Mouse (Mus musculus) forebrain, embryonic 12.5 days (tissue): Measurements from ENCODE around the gene Igfals. TPM values are rescaled to one million over a fixed set of nuclear protein-coding genes. Genes with fewer than 3 reads are reported as not detected.

ENCODE experiments used
- ATAC-seq: fragments of 200-750 bp; cut with Nextera tagmentation; 2 replicates; pipeline ENCODE4 v1.8.0; 2017; ENCODE audit warnings: moderate TSS enrichment; ENCODE audit not compliant: low FRiP score
- H3K27ac ChIP-seq: fragments of 300-500 bp; sonication (generic); 2 replicates; pipeline ENCODE4 v1.5.1; 2016; ENCODE audit warnings: mild to moderate bottlenecking
- H3K27me3 ChIP-seq: fragments of 300-500 bp; sonication (generic); 2 replicates; pipeline ENCODE4 v1.6.1; 2016; ENCODE audit warnings: mild to moderate bottlenecking
- H3K36me3 ChIP-seq: fragments of 300-500 bp; sonication (generic); replicated peaks from 2 replicates; pipeline ENCODE4 v1.6.1; 2016; ENCODE audit warnings: mild to moderate bottlenecking
- H3K4me1 ChIP-seq: fragments of 300-500 bp; sonication (generic); 2 replicates; pipeline ENCODE4 v1.6.1; 2016
- H3K4me2 ChIP-seq: fragments of 300-500 bp; sonication (generic); 2 replicates; pipeline ENCODE4 v1.6.1; 2016; ENCODE audit warnings: mild to moderate bottlenecking, moderate library complexity
- H3K4me3 ChIP-seq: fragments of 300-500 bp; sonication (generic); replicated peaks from 2 replicates; pipeline ENCODE4 v1.5.1; 2016; ENCODE audit warnings: mild to moderate bottlenecking
- H3K9ac ChIP-seq: fragments of 300-500 bp; sonication (generic); 2 replicates; pipeline ENCODE4 v1.6.1; 2016; ENCODE audit warnings: mild to moderate bottlenecking
- H3K9me3 ChIP-seq: fragments of 300-500 bp; sonication (generic); 2 replicates; pipeline ENCODE4 v1.6.1; 2016
- WGBS: fragments of 180-500 bp; shearing (Covaris S2); methylation state at CpG from one replicate; pipeline ENCODE4 v1.1.7; 2016; 5-methylcytosine and 5-hydroxymethylcytosine counted together
- polyA plus RNA-seq: library from polyadenylated mRNA; unstranded; fragments of >200 nt; fragmentation: Nextera tagmentation; extraction: Ambion mirVana; gene quantifications from 2 replicates; pipeline ENCODE4 v1.2.1, GENCODE M21; 2016

Igfals gene
- polyA plus RNA-seq, 1 experiment from 2014 or later, result 0.20 TPM

DNA sequence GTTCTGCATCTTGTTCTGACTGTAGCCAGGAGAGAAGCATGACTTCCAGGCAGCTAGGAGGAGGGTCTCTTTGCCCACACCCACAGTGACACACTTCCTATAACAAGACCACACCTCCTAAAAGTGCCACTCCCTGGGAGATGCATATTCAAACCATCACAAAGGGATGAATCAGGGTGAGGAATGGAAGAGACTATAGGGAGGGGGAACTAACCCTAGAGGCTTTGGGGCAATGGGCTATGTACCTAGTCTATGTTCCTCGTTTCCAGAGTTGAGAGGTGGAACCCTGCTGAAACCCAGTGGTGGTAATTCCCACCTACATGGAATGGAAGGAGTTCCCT, 8.6 kb downstream of the Igfals start:
- Histone ChIP-seq H3K4me1 (no peaks in the 10 kb centered on the region), H3K4me2 (no peak overlapping the region), H3K27ac (no peak overlapping the region), H3K9ac (no peak overlapping the region), H3K27me3 (no peaks in the 10 kb centered on the region; the same call in 1 of the 2 replicates), H3K36me3 (no peaks in the 10 kb centered on the region), H3K4me3 (no peak overlapping the region), H3K9me3 (no peaks in the 10 kb centered on the region)
- ATAC-seq, result no peak
- WGBS, result 56% methylated on average over 1 of the region's 1 CpGs

DNA sequence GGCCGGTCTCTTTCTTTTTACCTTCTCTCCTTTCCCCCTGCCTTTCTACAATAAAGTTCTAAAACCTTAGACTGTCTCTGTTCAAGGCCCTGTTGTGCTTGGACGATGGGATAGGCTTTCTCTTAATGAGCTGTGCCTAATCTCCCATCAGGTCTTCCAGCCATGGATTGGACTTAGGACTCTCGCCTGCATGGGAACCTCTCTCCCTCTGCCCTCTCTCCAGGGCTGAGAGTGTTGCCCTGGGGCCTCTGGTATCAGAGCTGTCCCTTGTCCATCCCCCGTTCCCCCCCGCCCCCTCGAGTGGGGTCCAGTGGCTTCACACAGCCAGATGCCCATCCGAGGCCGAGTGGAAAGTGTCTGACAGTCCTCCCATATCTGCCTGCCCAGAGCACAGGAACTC, 9.2 kb downstream of the Igfals start:
- no peak for ATAC-seq
- no peaks in the 10 kb centered on the region for H3K36me3 ChIP-seq
- H3K4me1 ChIP-seq, result no peaks in the 10 kb centered on the region
- H3K27me3 ChIP-seq, result no peaks in the 10 kb centered on the region; the same call in 1 of the 2 replicates
- 84% methylated on average over 8 of the region's 8 CpGs for WGBS
- H3K4me2 ChIP-seq, result no peak overlapping the region
- H3K27ac ChIP-seq, result no peak overlapping the region
- no peak overlapping the region for H3K9ac ChIP-seq
- no peaks in the 10 kb centered on the region for H3K9me3 ChIP-seq
- no peak overlapping the region for H3K4me3 ChIP-seq

DNA sequence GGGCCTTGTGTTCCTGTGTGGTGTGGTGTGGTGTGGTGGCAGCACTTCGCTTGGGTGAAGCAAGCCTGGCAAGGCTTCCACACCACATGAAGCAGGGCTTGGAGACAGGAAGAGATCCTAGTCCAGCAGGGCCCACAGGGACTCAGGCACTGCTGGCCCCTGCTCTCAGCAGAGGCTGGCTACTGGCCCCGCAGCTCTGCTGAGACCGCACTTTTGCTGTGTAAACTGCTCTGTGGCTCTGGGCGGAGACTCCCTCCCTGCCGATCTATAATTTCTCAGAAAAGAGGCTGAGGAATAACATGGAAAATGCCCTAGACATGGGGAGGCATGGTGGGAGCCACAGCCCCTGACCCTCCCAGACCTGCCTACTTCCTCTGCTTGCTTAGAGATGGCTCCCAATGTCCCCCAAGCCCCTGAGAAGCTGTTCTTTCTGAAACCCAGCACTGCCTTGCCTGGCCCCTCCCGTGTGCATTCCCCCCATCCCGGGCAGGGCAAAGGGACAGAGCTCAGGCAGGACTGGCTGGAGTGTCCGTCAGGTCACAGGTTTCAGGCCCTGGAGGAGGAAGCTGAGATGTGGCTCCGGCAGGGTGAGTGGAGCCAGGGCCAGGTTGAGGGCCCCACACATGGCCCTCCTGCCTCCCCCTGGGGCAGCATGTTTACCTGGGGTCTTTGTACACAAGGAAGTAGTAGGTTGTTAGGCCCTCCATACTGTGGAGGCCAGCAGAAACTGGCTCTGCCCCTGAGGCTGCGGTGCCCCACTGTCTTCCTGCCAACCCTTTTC, 11.7 kb downstream of the Igfals start:
- Histone ChIP-seq H3K4me1 (no peaks in the 10 kb centered on the region), H3K4me3 (no peak overlapping the region), H3K9ac (no peak overlapping the region), H3K27me3 (no peaks in the 10 kb centered on the region; the same call in 1 of the 2 replicates), H3K4me2 (no peak overlapping the region), H3K9me3 (no peaks in the 10 kb centered on the region), H3K36me3 (peaks cover 2% of the 10 kb centered on the region), H3K27ac (no peak overlapping the region)
- ATAC-seq, result no peak
- 63% methylated on average over 10 of the region's 10 CpGs for WGBS

DNA sequence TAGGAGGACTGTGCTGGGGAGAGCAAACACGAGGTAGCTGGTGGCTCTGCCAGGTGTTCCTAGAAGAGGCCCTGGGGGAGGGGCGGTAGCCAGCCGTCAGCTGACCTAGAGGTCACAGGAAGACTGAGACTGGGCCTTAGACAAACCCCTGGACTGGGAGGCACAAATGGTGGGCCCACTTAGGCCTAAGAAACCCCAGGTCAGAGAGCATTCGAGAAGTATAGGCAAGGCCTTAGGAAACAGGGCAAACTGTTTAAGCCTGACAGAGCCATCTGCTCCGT, 12.3 kb downstream of the Igfals start:
- peaks cover 7% of the 10 kb centered on the region for H3K36me3 ChIP-seq
- H3K9ac ChIP-seq, result no peak overlapping the region
- no peaks in the 10 kb centered on the region; the same call in 1 of the 2 replicates for H3K27me3 ChIP-seq
- WGBS, result 34% methylated on average over 5 of the region's 5 CpGs
- no peaks in the 10 kb centered on the region for H3K9me3 ChIP-seq
- no peaks in the 10 kb centered on the region for H3K4me1 ChIP-seq
- H3K27ac ChIP-seq, result no peak overlapping the region
- no peak for ATAC-seq
- no peak overlapping the region for H3K4me2 ChIP-seq
- H3K4me3 ChIP-seq, result no peak overlapping the region

DNA sequence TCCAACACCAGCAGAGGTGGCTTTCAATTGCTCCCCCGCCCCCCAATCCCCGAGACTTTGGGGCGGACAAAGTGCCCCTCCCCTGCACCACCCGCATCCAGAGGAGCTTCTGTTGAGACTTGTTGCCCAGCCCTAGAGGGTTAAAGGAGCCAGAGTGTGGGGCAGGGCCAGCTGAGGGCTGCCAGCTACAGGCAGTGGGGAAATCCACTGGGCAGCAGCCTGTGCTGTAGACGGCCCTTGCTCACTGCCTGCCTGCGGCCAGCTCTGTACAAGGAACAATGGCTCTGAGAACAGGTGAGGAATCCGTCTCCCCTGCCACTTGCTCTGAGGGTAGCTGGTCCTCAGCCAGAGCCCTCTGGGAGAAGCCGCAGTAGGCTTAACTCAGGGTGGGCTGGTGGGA, 12.7 kb downstream of the Igfals start:
- Histone ChIP-seq H3K27ac (no peak overlapping the region), H3K4me1 (no peaks in the 10 kb centered on the region), H3K9me3 (no peaks in the 10 kb centered on the region), H3K9ac (no peak overlapping the region), H3K27me3 (no peaks in the 10 kb centered on the region; the same call in 1 of the 2 replicates), H3K4me3 (no peak overlapping the region), H3K4me2 (no peak overlapping the region), H3K36me3 (peaks cover 12% of the 10 kb centered on the region)
- ATAC-seq, result no peak
- 77% methylated on average over 8 of the region's 8 CpGs for WGBS

DNA sequence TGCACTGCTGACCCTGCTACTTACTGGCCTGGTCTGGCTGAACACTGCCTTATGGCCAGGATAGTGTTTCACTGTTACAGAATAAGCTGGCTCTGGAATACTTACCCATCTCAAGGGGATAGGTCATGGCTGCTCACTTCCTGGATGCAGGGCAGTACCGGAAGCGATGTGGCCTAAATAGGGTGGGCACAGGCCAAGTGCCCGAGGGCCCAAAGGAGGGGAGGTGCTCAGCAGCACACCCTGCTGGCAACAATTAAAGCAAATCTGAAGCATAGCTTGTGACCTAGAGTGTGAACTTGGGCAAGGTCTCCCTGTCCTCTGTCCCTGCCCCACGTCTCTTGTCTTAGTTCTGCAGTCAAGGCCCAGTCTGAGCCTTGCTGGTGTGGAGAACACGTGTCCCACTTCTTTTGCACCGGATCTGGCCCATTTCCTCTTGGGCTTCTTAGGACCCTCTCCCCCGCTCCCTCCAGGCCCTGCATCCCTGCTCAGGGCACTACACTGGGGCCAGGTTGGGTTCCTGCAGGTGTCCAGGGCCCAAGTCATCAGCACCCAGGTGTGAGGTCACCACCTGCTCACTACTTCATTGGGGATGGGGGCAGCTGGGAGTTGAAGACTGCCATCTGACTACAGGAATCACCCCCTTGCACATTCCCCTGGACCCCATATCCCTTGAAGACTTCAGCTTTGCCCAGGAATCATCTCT, 16.1 kb downstream of the Igfals start:
- no peak overlapping the region for H3K27ac ChIP-seq
- 52% methylated on average over 7 of the region's 7 CpGs for WGBS
- H3K27me3 ChIP-seq, result no peaks in the 10 kb centered on the region
- H3K4me1 ChIP-seq, result peaks cover 11% of the 10 kb centered on the region
- no peak overlapping the region for H3K4me3 ChIP-seq
- no peak for ATAC-seq
- no peak overlapping the region for H3K9ac ChIP-seq
- no peaks in the 10 kb centered on the region for H3K9me3 ChIP-seq
- H3K4me2 ChIP-seq, result no peak overlapping the region
- peaks cover 26% of the 10 kb centered on the region for H3K36me3 ChIP-seq

DNA sequence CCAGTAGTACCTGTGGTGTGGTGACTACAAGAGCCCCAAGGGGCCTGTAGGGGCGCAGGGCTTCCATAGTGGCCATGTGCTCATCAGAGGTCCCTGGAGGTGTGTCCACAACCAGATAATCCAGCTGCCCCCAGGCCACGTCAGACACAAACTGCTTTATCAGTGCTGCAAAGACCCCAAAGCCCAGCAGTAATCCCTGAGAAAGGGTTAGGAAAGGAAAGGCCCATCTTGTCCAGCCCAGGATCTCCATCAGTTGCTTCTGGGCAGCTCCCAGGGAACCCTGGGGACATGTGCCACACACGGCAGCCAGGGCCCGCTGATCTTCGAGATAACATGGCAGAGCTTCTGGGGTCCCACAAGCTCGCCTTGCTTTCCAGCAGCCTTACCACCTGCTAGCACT, 18.6 kb downstream of the Igfals start:
- no peaks in the 10 kb centered on the region for H3K9me3 ChIP-seq
- ATAC-seq, result no peak
- H3K9ac ChIP-seq, result no peak overlapping the region
- H3K27ac ChIP-seq, result no peak overlapping the region
- no peak overlapping the region for H3K4me3 ChIP-seq
- peaks cover 25% of the 10 kb centered on the region for H3K4me1 ChIP-seq
- H3K36me3 ChIP-seq, result peaks cover 29% of the 10 kb centered on the region
- H3K27me3 ChIP-seq, result no peaks in the 10 kb centered on the region
- 95% methylated on average over 6 of the region's 6 CpGs for whole genome bisulfite sequencing
- no peak overlapping the region for H3K4me2 ChIP-seq

DNA sequence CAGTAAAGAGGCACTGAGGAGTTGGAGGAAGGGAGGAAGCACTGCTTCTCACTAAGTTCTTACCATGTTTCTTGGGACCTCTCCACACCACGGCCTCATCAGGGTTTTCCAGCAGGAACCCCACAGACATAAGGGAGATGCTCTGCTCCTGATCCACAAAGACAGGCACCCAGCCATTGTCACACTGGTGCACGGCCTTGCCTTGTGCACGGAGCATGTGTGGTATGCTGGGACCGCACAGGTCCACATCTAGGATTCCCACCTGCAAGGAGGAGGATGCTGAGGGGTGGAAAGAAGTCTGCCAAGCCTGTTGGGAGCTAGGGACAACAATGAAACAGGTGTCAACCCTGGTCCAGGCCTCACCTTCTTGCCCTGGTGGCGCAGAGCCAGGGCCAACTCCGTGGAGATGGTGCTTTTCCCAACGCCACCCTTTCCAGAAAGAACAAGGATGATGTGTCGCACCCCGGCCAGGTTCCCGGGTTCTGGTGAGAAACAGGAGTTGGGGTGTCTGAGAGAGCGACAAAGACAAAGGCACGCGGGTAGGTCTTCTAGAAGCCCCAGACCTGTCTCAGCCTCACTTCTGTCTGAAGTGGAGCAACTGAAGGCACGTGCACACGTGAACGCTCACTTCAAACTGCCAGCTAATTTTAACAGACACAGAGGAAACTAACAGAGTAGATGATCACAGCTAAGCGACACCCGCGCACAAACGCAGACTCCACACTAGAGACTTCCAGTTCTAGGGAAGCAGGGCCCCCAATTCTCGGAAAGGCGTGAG, 19.7 kb downstream of the Igfals start:
- peak overlapping the region; percentile 63 for H3K9ac ChIP-seq
- peaks cover 41% of the 10 kb centered on the region for H3K36me3 ChIP-seq
- no peaks in the 10 kb centered on the region for H3K9me3 ChIP-seq
- peak overlapping the region; percentile 89 for H3K4me3 ChIP-seq
- ATAC-seq, result no peak; the same call in 1 of the 2 replicates
- H3K4me2 ChIP-seq, result peak overlapping the region; percentile 96
- WGBS, result 27% methylated on average over 22 of the region's 22 CpGs
- no peaks in the 10 kb centered on the region for H3K27me3 ChIP-seq
- no peak overlapping the region for H3K27ac ChIP-seq
- H3K4me1 ChIP-seq, result peaks cover 25% of the 10 kb centered on the region

DNA sequence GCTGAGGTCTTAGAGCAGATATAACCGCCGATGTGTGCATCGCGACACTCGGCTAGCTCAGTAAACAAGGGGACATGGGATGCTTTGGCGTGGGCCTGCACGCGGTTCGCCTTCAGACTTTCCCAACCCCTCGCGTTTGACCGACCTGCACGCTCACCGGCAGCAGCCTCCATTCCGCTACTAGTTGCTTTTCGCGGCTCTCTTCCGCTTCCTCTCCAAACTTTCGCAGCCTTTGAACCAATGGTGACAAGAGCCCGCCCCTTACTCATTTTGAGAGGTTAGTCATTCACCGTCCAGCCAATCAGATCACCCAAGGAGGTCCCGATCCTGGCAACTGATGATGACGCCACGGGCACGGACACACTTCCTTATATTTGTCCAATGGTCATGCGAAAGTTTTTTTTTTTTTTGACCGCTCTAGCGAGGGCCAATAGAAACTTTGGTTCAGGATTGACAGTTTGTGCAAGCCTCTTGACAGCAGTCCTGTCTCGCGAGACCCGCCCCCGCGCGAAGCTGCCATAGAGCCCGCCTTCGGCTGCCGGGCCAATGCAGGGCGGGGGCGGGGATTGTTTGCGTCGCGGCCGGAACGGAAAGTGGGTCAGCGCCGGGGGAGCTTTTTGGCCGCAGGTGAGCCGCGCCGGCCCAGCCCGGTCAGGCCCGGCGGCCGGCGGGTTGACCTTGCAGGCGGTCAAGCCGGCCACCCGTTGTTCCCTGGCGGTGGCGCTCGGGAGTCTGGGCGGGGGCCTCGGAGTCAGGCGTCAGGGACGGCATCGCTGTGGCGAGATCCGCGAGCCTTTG, 20.5 kb downstream of the Igfals start, which contains the start of the genes Nubp2 and Spsb3:
Gene Nubp2 (minus strand): TSS at position 216 of the 798 bp plus-strand sequence.
Gene Spsb3 (plus strand): TSS at position 510 of the 798 bp plus-strand sequence.
- peaks cover 48% of the 10 kb centered on the region for H3K36me3 ChIP-seq

DNA sequence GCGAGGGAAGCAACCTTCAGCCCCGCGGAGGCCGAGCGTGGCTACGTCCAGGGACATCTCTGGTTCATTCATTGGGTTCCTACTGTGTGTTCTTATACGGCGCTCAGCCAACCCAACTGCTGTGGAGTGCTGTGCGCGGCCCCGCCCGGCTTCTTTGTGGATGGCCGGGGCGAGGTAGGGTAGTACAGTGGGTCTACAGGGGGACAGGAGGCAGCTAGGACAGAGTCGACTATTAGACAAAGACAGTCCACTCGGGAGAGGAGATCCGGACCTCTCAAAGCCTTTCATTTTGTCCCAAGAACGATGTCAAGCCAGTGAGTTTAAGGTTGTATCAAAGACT, 21.1 kb downstream of the Igfals start:
- H3K4me2 ChIP-seq, result peak overlapping the region; percentile 95
- H3K4me3 ChIP-seq, result peak overlapping the region; percentile 89
- H3K4me1 ChIP-seq, result peaks cover 25% of the 10 kb centered on the region
- H3K27ac ChIP-seq, result 0 out of 2 replicates have a peak overlapping the region, but pooled peaks have one; percentile 63
- H3K36me3 ChIP-seq, result peaks cover 53% of the 10 kb centered on the region
- H3K9me3 ChIP-seq, result no peaks in the 10 kb centered on the region
- H3K27me3 ChIP-seq, result no peaks in the 10 kb centered on the region
- ATAC-seq, result peak; percentile 45
- peak overlapping the region; percentile 82 for H3K9ac ChIP-seq
- under 1% methylated on average over 18 of the region's 18 CpGs for WGBS

More for the DNA sequence above, 20.5 kb downstream of the Igfals start, which contains the start of the genes Nubp2 and Spsb3:
- H3K9ac ChIP-seq, result peak within 1 kb of the TSS; percentile 82
- H3K27ac ChIP-seq, result 0 out of 2 replicates have a peak within 1 kb of the TSS, but pooled peaks have one; percentile 63
- H3K4me2 ChIP-seq, result peak within 1 kb of the TSS; percentile 96
- no peaks in the 10 kb centered on the region for H3K27me3 ChIP-seq
- peak; percentile 96 for ATAC-seq
- no peaks in the 10 kb centered on the region for H3K9me3 ChIP-seq
- WGBS, result under 1% methylated on average over 69 of the region's 69 CpGs
- H3K4me3 ChIP-seq, result peak within 1 kb of the TSS; percentile 89
- peaks cover 25% of the 10 kb centered on the region for H3K4me1 ChIP-seq

DNA sequence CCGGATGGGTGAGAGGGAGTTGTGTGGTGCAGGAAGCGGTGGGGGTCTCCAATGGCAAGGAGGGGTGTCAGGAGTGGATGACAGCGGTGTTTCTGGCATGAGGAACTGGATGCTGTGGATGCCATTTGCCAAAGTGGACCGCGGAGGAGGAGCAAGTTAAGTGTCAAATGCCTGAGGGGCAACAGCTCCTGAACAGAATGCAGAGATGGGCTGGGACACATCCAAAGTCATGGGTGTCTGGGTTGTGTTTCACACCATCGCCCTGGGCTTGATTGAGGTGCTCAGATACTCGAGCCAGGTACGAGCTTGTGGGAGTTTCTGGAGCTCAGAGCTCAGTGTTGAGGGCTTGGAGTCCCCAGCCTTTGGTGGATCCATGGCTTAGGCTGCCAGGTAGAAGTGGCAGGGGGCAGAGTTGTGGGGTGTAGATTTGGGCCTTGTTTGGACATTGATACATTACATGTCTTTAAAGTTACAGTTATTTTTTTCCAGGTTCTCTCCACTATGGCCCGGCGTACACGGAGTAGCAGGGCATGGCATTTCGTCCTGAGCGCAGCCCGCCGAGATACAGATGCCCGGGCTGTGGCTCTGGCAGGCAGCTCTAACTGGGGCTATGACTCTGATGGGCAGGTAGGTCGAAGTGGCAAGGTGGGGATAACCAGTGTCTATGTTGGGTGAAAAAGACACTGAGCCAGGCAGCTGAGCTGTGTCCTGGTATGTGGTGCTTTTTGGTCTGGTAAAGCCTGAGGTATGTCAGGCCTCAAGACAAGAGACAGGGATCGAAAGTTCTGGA, 21.7 kb downstream of the Igfals start:
- Histone ChIP-seq H3K4me2 (peak overlapping the region; percentile 95), H3K4me1 (peaks cover 25% of the 10 kb centered on the region), H3K4me3 (peak overlapping the region; percentile 89), H3K9ac (peak overlapping the region; percentile 82), H3K36me3 (peaks cover 57% of the 10 kb centered on the region), H3K9me3 (no peaks in the 10 kb centered on the region), H3K27ac (0 out of 2 replicates have a peak overlapping the region, but pooled peaks have one; percentile 63), H3K27me3 (no peaks in the 10 kb centered on the region)
- ATAC-seq, result no peak
- WGBS, result 65% methylated on average over 18 of the region's 18 CpGs
